Mouse (Mus musculus): ENCODE results near the gene Nek8. TPM values are rescaled to one million over a fixed set of nuclear protein-coding genes. Genes with fewer than 3 reads are reported as not detected.

The Nek8 gene
- 16.1 TPM for polyA plus RNA-seq (2015; fragmentation: Illumina TruSeq; extraction: RNeasy Lipid Tissue Mini Kit (QIAGEN cat#74804); ENCODE audit: insufficient read depth, low replicate concordance)

DNA sequence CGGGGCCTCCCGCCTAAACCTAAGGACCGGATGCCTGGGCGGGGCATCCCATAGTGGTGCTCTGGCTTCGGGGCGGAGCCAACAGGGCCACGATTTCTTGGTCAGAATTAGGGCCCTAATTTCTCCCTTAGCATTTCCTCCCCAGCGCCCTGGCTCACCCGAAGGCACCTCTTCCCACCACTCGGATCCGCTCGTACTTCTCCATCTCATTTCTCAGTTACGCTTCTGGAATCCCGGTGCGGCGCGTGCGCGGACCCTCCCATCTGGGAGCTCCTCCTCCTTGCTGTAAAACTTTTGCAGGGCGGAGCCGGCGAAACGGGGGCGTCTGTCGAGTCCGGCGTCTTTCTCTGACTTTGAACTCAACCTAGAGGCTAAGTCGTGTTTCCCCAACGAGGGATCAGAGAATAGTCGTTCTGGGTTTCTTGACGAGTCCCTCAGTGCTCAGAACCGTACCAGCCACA, at the start of gene Nek8, which contains the start of gene Tlcd1:
TSS of gene Nek8 (minus strand) at position 274 of the 461 bp plus-strand sequence.
TSS of gene Tlcd1 (plus strand) at position 310 of the 461 bp plus-strand sequence.

DNA sequence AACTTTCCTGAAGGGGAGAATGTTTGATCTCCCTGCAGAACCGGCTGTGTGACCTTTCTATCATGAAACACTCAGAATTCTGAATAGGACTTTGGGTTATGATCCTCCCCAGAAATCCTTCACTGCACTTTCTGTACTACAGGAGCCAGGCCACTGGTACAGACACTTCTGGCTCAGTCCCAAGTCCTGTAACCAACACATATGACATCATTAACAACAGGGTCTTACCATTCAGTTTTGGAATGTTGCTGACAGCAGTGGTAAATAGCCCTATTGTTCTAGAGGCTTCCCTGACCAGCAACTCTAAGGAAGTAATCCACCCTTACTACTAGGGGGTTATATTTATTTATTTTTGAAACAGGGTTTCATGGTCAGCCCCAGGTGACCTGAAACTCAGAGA, 16.6 kb upstream of the Nek8 start, which contains the start of gene Proca1:
TSS of gene Proca1 (plus strand) at position 280 of the 400 bp plus-strand sequence.

DNA sequence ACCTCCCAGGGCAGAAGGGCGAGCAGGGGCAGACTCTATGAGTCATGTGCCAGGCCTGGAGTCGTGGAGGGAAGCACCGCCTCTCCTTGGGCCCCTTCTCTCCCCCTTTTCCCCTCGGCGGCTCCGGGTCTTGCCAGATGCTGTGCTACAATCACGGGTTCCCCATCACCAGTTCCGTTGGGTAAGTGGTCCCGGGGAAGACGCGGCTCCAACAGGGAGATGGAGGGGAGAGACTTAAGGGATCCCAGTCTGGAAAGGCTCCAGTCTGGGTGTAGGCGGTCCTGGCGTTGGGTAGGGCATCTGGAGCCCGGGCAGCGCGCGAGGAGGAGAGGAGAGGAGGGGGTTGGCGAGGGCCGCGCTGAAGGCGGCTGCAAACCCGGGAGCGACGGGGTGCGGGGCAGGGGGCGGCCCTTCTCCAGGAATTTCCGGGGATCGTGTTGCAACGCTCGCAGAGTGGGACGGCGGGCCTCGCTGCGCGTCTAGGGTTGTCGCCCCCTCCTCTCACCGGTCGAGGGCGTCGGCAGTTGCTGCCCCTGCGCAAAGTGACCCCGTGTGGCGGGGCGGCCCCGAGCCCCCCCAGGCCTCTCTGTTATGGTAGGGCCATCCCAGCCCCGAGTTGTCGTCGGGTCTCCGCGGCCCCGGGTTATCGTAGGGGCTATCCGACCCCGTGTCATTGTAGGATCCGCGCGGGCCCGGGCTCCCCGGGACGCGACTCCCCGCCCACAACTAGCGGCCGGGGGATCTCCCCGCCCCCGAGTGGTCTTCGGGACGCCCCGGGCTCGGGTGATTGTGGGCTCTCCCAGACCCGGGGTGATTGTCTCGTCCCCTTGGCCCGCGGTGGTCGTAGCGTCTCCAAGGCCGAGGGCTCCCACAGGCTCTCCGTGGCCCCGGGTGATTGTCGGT, 12.1 kb upstream of the Nek8 start, which contains the start of gene Rab34:
TSS of gene Rab34 (plus strand) at position 100 of the 903 bp plus-strand sequence.

DNA sequence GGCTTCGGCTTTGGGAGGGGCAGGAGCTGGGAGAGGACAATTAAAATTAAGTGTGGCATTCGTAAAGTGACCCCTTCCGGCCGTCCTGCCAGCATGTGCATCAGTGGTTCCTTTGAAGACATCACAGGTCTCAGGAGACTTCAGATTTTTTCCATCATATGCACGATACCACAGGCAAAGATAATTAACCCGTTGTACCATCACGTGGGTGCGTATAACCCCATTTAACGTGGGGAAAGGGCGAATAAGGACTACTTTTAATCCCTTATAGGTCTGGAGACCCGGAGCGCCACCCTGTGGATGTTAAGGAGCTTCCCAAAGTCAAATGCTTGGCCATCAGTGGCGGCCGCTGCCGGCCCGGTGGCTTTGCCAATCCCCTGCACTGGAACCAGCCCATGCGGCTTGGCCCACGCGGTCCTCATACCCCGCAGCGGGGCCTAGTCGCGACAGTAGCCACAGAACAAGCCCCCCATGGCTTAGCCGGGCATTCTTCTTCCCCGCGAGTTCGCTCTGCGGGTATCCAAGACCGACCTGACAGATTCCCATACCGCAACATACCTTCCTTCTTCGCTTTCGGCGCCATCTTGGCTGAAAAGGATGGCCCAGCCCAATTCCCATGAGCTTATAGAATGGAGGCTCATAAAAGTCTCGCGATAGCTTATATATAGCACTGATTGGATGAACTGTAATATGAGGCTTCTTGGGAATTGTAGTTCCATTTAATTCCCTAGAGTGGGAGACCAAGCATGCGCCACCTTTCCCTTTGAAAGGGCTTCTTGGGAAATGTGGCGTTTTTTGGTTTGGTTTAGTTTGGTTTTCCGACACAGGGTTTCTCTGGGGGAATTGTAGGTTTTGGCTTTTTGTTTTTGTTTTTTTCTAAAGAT, 6.7 kb upstream of the Nek8 start, which contains the start of gene Rpl23a:
TSS of gene Rpl23a (minus strand) at position 624 of the 884 bp plus-strand sequence.

GRCm38 (mm10) chr11:78164924-78165760, 11.3 kb downstream of the Nek8 start, which contains the start of gene Traf4:
Gene Traf4 (minus strand): TSS chr11:78165589.

Other genes starting within 250 kb of the Nek8 start
- gene Sez6, start 245.9 kb downstream of the Nek8 start, polyA plus RNA-seq (2015; fragmentation: Illumina TruSeq; extraction: RNeasy Lipid Tissue Mini Kit (QIAGEN cat#74804); ENCODE audit: insufficient read depth, low replicate concordance): not detected
- 69.1 TPM for gene Phf12, start 193.9 kb downstream of the Nek8 start, polyA plus RNA-seq (2015; fragmentation: Illumina TruSeq; extraction: RNeasy Lipid Tissue Mini Kit (QIAGEN cat#74804); ENCODE audit: insufficient read depth, low replicate concordance)
- gene Dhrs13, start 144.4 kb downstream of the Nek8 start, polyA plus RNA-seq (2015; fragmentation: Illumina TruSeq; extraction: RNeasy Lipid Tissue Mini Kit (QIAGEN cat#74804); ENCODE audit: insufficient read depth, low replicate concordance): 2.9 TPM
- 16.3 TPM for gene Flot2, start 138.7 kb downstream of the Nek8 start, polyA plus RNA-seq (2015; fragmentation: Illumina TruSeq; extraction: RNeasy Lipid Tissue Mini Kit (QIAGEN cat#74804); ENCODE audit: insufficient read depth, low replicate concordance)
- gene Eral1, start 96.3 kb downstream of the Nek8 start, polyA plus RNA-seq (2015; fragmentation: Illumina TruSeq; extraction: RNeasy Lipid Tissue Mini Kit (QIAGEN cat#74804); ENCODE audit: insufficient read depth, low replicate concordance): 17.6 TPM
- gene Fam222b, start 82.0 kb downstream of the Nek8 start, polyA plus RNA-seq (2015; fragmentation: Illumina TruSeq; extraction: RNeasy Lipid Tissue Mini Kit (QIAGEN cat#74804); ENCODE audit: insufficient read depth, low replicate concordance): 7.8 TPM
- gene Traf4, start 11.1 kb downstream of the Nek8 start, polyA plus RNA-seq (2015; fragmentation: Illumina TruSeq; extraction: RNeasy Lipid Tissue Mini Kit (QIAGEN cat#74804); ENCODE audit: insufficient read depth, low replicate concordance): 3.6 TPM
- gene Tlcd1, start within 50 bp of the Nek8 start, polyA plus RNA-seq (2015; fragmentation: Illumina TruSeq; extraction: RNeasy Lipid Tissue Mini Kit (QIAGEN cat#74804); ENCODE audit: insufficient read depth, low replicate concordance): 8.4 TPM
- gene Rpl23a, start 6.9 kb upstream of the Nek8 start, polyA plus RNA-seq (2015; fragmentation: Illumina TruSeq; extraction: RNeasy Lipid Tissue Mini Kit (QIAGEN cat#74804); ENCODE audit: insufficient read depth, low replicate concordance): 3,603 TPM
- gene Rab34, start 11.8 kb upstream of the Nek8 start, polyA plus RNA-seq (2015; fragmentation: Illumina TruSeq; extraction: RNeasy Lipid Tissue Mini Kit (QIAGEN cat#74804); ENCODE audit: insufficient read depth, low replicate concordance): 9.5 TPM
- 4.3 TPM for gene Proca1, start 16.7 kb upstream of the Nek8 start, polyA plus RNA-seq (2015; fragmentation: Illumina TruSeq; extraction: RNeasy Lipid Tissue Mini Kit (QIAGEN cat#74804); ENCODE audit: insufficient read depth, low replicate concordance)
- gene Sdf2, start 69.1 kb upstream of the Nek8 start, polyA plus RNA-seq (2015; fragmentation: Illumina TruSeq; extraction: RNeasy Lipid Tissue Mini Kit (QIAGEN cat#74804); ENCODE audit: insufficient read depth, low replicate concordance): 91.3 TPM
- gene Supt6, start 69.3 kb upstream of the Nek8 start, polyA plus RNA-seq (2015; fragmentation: Illumina TruSeq; extraction: RNeasy Lipid Tissue Mini Kit (QIAGEN cat#74804); ENCODE audit: insufficient read depth, low replicate concordance): 44.0 TPM
- 107 TPM for gene 2610507B11Rik, start 85.1 kb upstream of the Nek8 start, polyA plus RNA-seq (2015; fragmentation: Illumina TruSeq; extraction: RNeasy Lipid Tissue Mini Kit (QIAGEN cat#74804); ENCODE audit: insufficient read depth, low replicate concordance)
- 0.95 TPM for gene BC030499, start 114.2 kb upstream of the Nek8 start, polyA plus RNA-seq (2015; fragmentation: Illumina TruSeq; extraction: RNeasy Lipid Tissue Mini Kit (QIAGEN cat#74804); ENCODE audit: insufficient read depth, low replicate concordance)
- 12.5 TPM for gene Spag5, start 124.9 kb upstream of the Nek8 start, polyA plus RNA-seq (2015; fragmentation: Illumina TruSeq; extraction: RNeasy Lipid Tissue Mini Kit (QIAGEN cat#74804); ENCODE audit: insufficient read depth, low replicate concordance)
- gene Aldoc, start 146.3 kb upstream of the Nek8 start, polyA plus RNA-seq (2015; fragmentation: Illumina TruSeq; extraction: RNeasy Lipid Tissue Mini Kit (QIAGEN cat#74804); ENCODE audit: insufficient read depth, low replicate concordance): 4.3 TPM
- 24.8 TPM for gene Pigs, start 151.7 kb upstream of the Nek8 start, polyA plus RNA-seq (2015; fragmentation: Illumina TruSeq; extraction: RNeasy Lipid Tissue Mini Kit (QIAGEN cat#74804); ENCODE audit: insufficient read depth, low replicate concordance)
- 35.6 TPM for gene Unc119, start 166.8 kb upstream of the Nek8 start, polyA plus RNA-seq (2015; fragmentation: Illumina TruSeq; extraction: RNeasy Lipid Tissue Mini Kit (QIAGEN cat#74804); ENCODE audit: insufficient read depth, low replicate concordance)
- gene Foxn1, start 209.9 kb upstream of the Nek8 start, polyA plus RNA-seq (2015; fragmentation: Illumina TruSeq; extraction: RNeasy Lipid Tissue Mini Kit (QIAGEN cat#74804); ENCODE audit: insufficient read depth, low replicate concordance): not detected
- 0.10 TPM for gene Slc13a2, start 245.5 kb upstream of the Nek8 start, polyA plus RNA-seq (2015; fragmentation: Illumina TruSeq; extraction: RNeasy Lipid Tissue Mini Kit (QIAGEN cat#74804); ENCODE audit: insufficient read depth, low replicate concordance)

All from spleen, adult 10 weeks (tissue).